Mouse (Mus musculus) gastrocnemius, postnatal 4 days (tissue): ENCODE measurements at regions not wholly inside any gene's neighbourhood (a gene's known extent, or its start where the extent isn't known, plus 50 kb on each side); places are given as distances from the start of the nearest gene placed in this dataset.

Source experiments
- DNase-seq, 2 experiments: peaks; one replicate each; pipeline ENCODE4 v3.0.0; 2021 to 2022; ENCODE audit warnings: low spot score in 2 of 2, mixed read lengths in 2 of 2

DNA sequence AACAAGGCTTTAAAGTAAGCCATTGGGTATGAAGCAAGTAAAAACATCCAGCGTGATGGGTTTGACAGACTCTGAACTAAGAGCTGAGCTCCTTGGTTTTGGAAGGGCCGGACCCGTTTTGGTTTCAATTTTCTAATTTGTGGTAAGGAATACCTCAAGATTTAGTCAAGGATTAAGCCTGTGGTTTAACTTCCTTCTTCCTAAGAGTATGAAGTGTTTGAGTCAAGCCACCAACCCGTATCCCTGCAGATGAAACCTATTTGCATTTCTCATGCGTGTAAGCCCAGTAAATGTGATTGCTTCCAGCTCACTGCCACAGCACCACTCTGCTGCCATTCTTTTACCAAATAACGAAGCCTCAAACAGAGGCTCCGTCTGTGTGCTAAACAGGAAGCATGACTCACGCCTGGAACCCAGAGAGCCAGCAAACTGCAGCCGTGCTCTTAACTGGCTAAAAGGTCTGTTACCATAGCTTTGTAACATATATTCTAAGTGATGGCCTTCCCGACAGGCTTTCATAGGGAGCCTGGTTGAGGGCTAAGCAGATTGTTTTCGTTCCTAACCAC, 149.7 kb downstream of the Etv1 start:
- DNase-seq, result no peak

DNA sequence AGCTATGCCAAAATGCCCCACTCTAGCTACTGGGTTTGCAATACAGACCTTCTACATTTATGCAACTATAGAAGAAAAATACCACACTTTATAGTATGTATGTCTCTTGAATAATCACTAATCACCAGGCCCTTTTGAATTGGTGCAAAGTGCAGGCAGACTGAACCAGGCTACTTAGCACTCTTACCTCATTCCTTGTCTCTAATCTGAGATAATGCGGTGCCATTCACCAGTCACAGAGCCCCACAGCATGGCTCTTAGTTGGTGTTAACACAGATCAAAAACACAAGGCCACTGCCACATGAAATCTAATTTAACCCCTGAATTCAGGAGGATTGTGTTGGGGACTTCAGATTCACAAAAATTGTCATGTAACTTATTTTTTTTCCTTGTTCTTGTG, 150.5 kb downstream of the Etv1 start:
- no peak for DNase-seq

DNA sequence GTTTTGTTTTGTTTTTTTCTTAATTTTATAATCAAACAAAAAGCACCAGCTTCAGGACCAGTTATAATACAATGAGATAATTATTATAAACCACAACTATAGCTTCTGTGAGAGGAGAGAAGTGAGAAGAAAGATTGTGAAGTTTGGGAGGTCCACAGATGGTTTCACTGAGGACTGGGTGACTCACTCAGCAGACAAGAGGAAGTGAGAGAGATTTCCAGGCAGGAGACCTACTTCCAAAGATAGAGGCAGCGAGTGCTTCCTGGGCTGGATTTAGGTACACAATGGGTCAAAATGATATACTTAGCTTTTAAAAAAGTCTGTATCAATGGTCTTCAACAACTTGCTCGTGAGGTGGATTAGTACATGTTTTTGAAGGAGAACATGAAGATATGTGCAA, 152.6 kb downstream of the Etv1 start:
- DNase-seq, result no peak

DNA sequence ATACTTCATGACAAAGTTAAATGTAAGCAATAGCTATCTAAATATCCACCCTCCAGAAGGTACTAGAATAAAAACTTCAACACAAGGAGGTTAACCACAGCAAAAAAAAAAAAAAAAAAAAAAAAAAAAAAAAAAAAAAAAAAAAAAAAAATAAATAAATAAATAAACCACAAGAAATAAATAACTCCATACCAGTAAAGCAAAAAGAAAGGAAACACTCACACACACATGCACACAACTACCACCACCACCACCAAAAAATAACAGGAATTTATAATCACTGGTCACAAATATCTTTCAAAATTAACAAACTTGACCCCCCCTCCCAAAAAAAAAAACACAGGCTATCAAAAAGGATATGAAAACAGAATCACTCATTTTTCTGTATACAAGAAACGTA, 180.4 kb downstream of the Etv1 start:
- DNase-seq, result no peak

DNA sequence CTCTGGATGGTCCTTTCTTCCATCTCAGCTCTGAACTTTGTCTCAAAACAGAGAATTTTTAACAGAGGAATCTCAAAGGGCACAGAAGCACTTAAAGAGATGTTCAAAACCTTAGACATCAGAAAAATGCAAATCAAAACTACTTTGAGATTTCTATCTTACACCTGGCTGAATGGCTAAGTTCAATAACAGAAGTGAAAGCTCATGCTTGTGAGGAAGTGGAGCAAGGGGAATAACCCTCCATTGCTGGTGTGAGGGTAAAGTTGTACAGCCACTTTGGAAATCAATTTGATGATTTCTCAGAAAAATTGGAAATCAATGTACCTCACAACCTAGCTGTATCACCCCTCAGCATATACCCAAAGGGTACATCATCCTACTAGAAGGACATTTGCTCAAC, 183.1 kb downstream of the Etv1 start:
- DNase-seq, result no peak

DNA sequence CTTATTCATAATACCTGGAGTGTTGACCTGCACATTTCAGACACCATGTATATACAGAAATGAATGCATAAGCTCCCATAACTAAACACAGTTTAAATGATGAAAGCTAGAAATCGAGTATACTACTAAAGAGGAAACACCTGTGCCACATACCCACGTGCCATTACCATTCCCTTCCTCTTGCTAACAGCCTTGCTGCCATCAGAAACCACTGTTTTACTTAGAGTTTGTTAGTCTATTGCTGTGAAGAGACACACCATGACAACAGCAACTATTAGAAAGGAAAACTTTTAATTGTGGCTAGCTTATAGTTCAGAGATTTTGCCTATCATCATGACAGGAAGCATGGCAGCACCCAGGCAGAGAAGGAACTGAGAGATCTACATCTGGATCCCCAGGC, 191.2 kb downstream of the Etv1 start:
- no peak for DNase-seq

DNA sequence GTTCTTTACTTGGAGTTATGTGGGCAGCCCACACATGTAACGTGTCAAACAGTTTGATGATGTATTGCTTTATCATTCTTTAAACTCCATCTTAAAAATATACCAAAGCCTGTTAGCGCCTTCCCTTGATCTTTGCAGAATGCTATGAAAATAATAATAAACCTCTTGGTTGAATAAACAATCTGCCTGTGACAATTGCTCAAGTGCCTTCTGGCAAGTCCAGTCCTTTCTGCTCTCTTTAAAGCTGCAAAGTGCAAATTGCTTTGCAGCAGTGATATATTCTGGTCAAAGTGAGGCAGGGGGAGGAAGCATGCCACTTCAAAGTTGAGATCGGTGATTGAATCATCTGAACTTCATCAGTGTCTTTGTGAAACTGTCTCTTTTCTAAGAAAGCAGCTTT, 193.0 kb downstream of the Etv1 start:
- DNase-seq, result no peak

DNA sequence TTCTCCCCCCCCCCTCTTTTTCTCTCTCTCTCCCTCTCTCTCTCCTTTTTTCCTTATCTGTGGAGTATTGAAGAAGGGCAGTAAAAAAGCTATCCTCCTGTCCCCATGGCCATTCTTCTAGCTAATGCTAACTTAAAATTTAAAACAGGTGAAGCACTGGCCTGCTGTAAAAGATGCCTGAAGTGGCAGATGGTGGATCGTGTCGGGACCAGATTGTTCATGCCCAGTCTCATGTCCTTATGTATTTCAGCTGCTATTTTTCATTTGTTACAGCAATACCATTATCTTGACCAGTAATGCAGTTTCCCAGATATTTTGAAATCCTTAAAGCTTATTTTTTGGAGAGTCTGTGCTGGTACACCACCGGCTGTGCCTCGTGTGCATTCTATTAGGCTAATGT, 196.3 kb downstream of the Etv1 start:
- DNase-seq, result no peak

DNA sequence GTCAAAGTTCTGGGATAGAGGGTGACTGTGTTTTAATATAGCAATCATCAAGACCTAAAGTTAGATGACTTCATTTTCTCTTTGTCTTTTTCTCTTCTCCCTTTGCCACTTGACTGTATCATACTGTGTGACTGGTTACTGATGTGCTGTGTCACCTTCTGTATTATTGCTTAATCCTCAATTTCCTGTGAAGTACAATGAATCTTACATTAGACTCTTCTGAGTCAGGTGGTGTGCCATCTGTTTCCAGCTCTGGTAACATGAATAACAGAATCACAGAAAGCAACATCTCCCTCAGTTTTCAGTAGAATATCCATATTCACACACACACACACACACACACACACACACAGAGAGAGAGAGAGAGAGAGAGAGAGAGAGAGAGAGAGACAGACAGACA, 203.2 kb downstream of the Etv1 start:
- DNase-seq, result no peak

DNA sequence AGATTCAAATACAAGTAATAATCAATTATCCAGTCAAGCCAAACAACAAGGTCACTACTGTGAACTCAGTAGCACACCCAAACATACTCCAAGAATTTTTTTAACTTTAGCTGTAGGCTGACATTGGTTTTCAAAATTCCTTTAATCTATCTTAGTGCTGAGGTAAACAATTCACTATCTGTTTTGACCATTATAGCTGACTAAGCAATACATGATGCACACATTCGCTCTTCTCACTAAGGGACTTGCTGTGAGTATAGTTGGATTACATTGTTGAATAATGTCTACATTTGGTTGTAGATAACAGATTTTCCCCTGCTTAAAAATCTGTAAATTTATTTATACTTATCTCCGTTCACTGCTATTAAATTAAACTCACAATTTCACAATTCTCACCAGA, 206.7 kb downstream of the Etv1 start:
- DNase-seq, result no peak

DNA sequence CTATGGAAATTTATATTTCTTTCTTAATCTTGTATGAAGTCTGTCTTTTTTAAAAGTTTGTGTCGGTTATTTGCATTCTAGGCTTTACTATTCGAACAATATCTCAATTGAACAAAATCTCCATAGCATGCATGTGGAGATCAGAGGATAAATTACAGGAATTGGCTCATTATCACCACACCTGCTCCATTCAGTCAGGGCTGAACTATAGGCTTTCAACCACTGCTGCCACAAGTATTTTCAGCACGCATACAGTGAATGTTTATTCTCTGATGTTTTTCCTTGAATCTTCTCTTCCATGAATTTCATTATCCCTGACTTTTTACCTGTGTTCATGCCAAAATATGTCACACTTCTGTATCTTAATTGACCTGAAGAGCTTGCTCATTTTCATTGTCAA, 207.2 kb downstream of the Etv1 start:
- DNase-seq, result no peak

DNA sequence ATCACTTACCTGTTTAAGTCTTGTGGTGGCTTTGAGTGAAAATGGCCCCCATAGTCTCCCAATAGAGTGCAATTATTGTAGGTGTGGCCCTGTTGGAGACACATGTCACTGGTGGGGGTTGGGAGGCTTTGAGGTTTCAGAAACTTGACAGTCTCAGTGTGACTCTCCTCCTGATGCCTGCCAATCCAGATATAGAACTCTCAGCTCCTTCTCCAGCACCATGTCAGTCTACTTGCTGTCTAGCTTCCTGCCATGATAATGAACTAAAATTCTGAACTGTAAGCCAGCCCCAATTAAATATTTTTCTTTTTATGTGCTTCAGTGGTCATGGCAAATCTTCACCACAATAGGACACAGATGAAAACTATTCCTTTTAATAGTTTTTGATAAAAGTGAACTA, 208.1 kb downstream of the Etv1 start:
- no peak for DNase-seq

DNA sequence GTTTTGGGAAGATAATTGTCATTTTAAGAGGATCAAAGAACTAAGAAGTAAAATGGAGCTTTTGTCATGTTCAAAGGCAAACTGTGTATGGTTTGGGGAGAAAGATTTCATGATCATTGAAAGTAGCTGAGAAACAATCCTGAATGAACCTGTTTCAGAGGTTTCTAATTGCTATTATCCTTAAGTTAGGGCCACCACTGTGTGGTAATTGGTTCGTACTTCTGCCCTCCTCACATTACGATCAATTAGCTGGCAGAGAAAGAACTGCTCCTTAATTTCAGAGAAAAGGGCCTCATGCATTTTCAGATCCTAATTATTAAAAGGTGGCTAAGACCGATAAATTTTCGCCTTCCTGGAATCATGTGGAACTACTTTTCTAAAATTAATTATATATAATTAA, 208.6 kb downstream of the Etv1 start:
- DNase-seq, result no peak

DNA sequence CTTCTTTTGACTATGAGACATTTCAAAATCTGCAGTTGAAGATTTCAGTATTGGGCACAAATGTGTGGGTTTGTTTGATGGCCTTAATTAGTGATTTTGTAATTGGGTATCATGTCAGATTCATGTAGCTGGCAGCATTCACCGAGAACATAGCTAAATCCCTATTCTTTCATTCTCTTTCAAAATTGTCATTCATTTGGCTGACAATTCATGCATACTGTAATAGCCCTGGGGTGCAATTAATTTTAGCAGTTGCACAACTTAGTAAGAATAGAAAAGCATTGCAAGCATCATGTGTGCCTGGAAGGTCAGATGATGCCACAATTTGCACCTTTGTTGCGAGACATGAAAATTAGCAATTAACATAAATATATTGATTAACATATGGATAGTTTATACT, 248.0 kb downstream of the Etv1 start:
- no peak for DNase-seq

DNA sequence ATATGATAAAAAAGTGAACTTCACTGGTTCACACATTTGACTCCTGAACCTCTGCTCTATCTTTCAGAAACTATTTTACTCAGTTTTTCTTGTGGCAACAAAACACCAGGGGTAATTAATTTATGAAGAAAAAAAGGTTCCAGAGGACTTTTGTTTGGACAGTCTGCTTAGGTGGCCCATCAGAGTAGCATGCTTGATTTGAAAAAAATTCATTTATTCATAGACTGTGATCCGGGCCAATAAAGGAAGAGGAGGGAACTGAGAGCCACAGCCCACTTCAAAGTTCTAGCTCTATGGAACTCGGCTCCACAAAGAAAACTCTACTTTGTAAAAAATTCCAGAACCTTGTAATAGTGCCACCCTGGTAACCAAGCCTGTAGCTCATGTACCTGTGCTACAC, 248.8 kb downstream of the Etv1 start:
- no peak for DNase-seq

DNA sequence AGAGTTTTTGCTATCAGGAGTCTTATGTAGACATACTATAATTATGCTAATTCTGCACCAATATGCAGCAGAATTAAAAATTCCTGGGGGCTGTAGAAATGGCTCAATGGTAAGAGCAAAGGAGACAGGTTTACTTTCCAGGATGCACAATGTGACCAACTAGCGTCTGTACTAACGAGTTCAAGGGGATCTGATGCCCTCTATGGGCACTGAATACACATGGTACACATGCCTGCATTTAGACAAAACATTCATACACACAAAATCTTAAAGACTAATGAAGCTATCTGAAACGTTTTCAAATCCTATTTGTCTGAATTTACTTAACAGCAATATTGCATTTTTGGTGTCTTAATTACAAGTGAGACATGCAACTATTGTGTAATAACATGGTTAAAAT, 254.8 kb downstream of the Etv1 start:
- no peak for DNase-seq

DNA sequence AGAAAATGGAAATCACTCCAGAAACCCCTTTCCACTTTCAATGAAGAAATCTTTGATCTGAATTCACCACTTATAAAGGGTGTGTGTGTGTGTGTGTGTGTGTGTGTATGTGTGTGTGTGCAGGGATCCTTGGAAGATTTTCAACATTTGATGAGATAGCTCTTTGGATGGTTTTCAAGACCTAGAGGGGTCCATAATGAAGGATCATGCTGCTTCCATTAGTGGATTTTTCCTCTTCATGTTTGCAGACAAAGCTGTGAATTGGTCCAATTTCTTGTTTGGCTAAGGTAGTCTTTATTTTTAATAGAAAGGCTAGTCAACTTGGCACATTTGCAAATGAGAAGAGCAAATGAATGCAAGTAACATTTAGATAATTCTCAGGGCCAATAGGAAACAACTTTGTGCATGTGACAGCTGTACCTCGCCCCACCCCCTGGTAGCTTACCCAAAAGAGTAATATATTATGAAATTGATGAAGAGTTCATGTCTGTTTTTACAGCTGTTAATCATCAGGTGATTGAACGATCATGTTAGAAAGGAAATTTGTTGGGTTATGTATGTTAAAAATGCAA, 257.4 kb downstream of the Etv1 start:
- no peak for DNase-seq

DNA sequence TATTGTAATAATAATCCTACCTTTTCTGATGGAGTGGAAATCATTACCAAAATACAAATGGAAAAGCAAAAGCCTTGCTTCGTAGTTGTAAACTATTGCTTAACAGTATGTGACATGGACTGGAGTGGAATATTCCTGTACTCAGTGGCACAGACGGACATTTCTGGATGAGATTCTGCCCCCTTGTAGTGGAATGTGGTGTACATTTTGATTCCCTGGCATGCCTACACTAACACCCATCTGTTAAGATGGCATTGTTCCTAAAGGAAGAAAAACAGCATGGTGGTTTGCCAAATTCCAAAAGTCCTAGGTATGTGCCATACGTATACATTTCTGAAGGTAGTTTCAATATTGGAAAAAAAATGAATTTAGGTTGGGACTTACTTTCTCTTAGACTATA, 258.9 kb downstream of the Etv1 start:
- no peak for DNase-seq

DNA sequence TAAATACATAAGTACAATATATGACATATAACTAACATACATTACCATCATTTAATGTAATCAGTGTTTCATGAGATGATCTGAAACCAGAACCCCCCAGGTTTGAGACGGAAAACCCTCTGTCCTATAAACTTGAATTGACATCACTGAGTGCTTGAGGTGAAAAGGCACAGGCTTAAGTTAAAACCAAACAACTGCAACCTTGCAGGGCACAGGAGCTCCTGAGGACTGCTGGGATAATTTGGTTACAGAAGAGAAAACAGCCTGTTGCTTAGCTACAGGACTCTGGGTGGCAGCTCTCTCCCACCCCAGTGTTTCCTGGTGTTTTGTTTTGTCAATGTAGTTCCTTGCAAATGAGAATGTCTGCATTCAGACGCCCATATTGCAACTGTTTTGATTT, 259.5 kb downstream of the Etv1 start:
- DNase-seq, result no peak

DNA sequence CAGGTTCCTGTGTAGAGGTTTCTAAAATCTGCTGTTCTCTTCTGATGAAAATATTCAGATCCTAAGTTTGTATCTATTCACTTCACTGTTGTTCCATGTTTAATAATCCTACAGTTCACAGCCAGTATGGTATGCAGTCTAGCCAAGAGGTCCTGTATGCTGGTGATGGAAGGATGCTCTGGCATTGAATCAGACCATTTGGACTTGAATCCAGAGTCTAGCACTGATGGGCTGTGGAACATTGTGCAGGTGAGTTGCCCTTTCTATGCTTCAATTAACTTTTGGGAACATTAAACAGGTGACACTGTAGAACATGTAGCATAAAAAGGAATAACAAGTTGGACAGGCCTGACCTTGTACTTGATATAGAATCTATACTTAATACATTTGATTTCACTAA, 267.9 kb downstream of the Etv1 start:
- no peak for DNase-seq

DNA sequence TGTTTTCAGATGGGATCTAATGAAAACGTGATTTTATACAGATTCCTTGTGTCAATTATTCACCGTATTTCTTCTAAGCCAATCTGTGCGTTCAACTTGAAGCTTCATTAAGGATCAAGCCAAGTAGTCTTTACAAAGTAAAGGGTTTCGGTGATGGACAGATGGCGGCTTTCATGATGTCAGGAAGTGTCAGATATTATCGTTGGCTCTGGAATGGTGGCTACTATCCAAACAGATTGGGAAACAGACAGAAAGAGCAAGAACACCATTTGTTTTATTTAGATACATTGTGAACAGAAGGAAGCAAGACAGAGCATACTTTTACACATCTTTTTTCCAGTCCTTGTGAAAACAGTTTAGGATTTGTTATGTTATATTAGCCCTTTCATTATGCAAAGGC, 269.3 kb downstream of the Etv1 start:
- no peak for DNase-seq

DNA sequence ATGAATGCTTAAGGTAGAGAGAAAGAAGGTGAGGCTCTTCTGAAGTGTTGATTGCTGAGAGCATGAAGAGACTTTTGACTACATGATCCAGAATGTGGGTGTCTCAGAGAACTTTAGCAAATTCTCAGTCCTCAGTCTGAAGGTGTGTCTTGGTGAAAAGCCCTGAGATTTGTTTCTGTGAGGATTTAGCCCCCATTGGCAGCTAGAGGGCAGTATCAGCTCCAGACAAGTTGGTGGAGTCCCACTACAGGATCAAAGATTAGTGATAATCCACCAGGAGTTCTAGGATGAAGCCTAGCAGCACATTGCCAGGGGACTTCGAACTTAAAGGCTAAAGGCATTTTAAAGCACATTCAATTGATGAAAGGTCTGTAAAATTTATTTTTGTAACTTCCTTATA, 269.8 kb downstream of the Etv1 start:
- no peak for DNase-seq

DNA sequence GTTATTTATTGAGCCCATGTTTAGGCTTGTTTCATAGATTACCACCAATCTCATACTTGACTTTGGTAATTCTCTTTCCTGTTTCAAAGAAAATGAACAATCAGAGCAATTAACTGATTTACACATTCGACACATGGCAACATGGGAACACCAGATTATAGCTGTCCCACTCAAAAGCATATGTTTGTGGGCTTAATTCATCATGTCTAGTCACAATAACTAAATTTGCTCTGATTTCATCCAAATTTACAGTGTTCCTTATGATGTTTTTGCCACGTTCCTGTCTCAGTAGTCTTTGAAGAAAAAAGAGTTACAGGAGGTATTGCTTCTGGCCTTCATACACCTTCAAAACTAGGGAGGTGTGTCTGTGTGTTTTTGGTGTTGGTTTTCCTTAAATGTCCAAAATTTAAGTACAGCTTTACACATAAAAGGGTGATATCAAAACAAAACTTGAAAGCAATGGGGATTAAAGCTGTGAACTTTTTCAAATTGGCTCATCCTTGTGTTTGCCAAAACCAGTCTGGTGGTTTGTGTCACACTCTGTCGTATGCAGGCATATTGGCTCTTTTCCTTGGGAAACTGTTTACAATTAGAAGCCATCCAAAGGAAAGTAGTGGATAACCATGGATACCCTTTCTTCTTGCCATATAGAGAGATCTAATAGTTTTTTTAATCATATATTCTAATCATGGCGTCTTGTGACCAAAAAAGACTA, 291.3 kb downstream of the Etv1 start:
- DNase-seq, result no peak
